Mouse (Mus musculus) cerebellum, adult (tissue): ENCODE measurements around the gene Mrpl27.
"Not testable (repeated sequence)": the region's sequence is repeated elsewhere in the genome, so short reads cannot be mapped to it uniquely, and the experiment has no call there.

ENCODE experiments used
- ATAC-seq: cut with Nextera tagmentation; 2 replicates; pipeline ENCODE4 v1.9.2; 2017; ENCODE audit warnings: mild to moderate bottlenecking, moderate library complexity, mixed read lengths; ENCODE audit not compliant: insufficient number of reproducible peaks, low FRiP score, low TSS enrichment

Gene Mrpl27

DNA sequence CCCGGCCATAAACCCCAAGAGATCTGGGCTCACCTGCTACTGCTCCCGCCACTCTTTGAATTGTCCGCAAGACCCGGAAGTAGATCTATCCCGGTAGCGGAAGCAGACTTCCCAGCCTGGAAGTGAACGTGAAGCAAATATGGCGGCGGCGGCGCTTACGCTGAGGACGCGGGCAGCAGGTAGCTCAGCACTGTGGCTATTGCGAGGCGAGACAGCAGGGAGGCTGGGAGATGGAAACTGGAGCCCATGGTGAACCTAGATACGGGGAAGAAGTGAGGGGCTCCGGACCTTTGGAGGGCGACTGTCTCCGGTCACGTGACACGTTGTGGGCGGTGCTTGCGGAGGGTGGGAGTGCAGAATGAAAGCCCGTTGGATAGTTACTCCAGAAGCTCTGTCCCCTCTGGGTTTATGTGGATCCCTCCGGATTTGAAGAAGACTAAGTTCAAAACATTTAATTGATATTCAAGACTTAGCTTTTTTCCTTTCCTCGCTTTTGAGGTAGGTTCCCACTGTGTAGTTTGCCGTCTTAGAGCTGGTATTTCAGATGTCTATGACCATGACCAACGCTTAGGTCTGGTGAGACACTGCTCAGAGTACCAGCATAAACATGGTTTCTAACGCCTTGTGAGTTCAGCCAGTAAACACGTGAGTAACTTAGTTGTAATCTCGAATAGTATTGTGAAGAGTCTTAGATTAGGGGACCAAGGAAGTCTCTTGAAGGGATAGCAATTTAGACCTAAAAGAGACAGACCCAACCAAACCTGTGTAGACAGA, at the start of gene Mrpl27, which contains the start of gene Eme1:
Gene Mrpl27 (plus strand): TSS at position 105 of the 774 bp plus-strand sequence.
Gene Eme1 (minus strand): TSS at position 302 of the 774 bp plus-strand sequence.
- peak; percentile 86; the same call in 1 of the 2 replicates for ATAC-seq

GRCm38 (mm10) chr11:94610744-94611740, 42.5 kb upstream of the Mrpl27 start:
- no peak for ATAC-seq

- no peak for ATAC-seq
Observed at GRCm38 (mm10) chr11:94614603-94615002, 39.0 kb upstream of the Mrpl27 start.

DNA sequence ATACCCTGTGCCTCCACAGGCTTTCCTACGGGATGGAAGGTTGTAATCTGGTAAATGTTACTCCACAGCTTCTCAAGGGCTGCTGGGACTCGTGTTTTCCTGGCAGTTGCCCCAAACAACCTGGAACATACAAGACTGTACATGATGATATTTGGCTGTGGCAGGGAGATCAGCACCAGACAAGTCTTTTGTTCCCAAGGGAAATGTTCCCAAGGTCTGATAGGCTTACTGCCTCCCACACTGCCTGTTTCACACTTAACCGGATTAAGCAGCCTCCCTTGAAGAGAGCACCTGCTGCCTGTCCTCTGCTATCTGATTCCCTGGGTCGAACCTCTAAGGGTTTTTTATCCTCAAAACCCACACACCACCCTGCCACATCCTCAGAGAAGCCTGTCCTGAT, 38.1 kb upstream of the Mrpl27 start:
- ATAC-seq: no peak

- ATAC-seq: no peak
Observed at GRCm38 (mm10) chr11:94617646-94618045, 35.9 kb upstream of the Mrpl27 start.

GRCm38 (mm10) chr11:94620766-94621457, 32.7 kb upstream of the Mrpl27 start:
- ATAC-seq: no peak

DNA sequence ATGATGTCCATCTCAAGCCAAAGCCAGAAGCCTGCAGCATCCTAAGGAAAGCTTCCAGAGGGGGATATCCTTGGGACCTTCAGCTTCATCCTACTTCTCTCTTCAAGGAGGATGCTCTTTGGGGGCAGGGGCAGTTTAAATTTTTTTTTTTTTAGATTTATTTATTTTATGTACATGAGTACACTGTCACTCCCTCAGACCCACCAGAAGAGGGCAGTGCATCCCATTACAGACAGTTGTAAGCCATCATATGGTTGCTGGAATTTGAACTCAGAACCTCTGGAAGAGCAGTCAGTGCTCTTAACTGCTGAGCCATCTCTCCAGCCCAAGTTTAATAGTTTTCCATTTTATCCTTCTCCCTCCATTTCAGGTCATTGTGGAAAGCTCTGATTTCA, 32.1 kb upstream of the Mrpl27 start:
- ATAC-seq: no peak

GRCm38 (mm10) chr11:94622162-94622561, 31.4 kb upstream of the Mrpl27 start:
- no peak for ATAC-seq

GRCm38 (mm10) chr11:94629199-94629883, 24.2 kb upstream of the Mrpl27 start, which contains the start of gene Lrrc59:
Gene Lrrc59, plus strand, starts transcription at chr11:94629767.
- ATAC-seq: peak; percentile 99

- no peak for ATAC-seq
Observed at GRCm38 (mm10) chr11:94629884-94630198, 23.7 kb upstream of the Mrpl27 start.

DNA sequence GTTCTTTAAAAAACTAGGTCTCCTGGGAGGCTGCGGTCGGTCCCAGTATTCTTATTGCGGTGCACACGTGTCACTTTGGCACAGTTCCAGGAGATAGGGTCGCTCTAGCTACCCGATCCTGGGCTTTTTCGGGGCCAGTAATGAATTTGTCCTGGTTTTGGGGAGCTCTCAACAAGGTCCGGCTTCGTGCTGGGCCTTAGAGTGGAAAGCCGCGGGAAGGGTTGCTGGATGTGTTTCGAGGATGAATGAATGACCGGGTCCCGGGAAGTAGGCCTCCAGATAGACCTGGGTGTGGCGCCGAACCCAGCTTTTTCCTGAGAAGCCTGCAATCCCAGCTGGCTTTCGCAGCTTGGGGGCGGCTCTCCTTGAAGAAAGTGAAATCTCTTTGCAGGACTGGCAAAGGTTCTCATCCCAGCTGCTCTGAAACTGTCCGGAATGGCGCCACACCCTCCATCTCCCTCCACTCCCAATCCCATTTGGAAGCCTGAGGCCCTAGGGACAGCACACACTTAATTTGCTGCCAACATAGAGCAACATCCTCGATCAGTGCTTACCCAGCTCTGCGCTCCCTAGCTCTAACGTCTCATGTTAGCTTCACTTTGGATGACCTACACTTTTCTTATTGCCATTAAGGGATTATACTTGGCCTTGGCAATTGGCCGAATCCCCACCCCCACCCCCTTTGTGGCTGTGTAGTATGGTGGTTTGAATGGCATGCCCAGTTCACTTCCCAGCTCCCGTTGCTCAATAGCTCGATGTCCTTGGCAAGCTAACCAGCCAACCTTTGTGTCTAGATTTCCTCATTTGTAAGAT, 23.2 kb upstream of the Mrpl27 start:
- ATAC-seq: no peak

DNA sequence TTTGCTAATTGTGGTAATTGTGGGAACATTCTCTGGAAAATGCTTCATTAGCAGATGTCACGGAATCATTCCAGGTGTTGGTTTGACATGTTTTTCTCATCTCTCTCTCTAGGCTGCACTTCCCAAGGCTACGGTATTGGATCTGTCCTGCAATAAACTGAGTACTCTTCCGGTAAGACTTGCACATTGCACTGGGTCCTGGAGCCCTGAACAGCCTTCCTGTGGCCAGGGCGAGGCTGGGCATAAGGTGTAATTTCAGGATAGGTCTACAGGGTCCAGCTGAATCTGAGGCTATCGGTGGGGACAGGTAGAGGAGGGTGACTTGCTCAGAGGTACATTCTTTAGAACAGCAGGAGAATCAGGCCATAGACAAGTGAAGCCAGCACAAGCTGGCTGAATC, 21.6 kb upstream of the Mrpl27 start:
- no peak for ATAC-seq

DNA sequence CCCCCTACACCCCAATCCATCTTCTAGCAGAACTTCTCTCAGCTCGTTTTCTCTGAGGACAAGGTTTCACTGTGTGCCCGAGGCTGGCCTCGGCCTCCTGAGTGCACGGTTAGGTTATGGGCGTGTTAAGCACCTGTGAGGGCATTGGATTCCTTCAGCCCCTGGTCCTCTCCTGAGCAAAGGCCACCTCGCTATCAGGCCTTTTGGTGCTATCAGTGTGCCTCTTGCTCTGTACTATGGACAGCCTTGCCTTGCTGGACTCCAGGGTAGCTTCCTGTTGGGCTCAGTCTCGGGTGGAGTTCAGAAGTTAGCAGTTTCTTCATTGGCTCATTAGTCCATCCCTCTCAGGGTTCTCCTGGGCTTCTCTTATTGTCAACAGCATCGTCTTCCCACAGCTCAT, 20.6 kb upstream of the Mrpl27 start:
- ATAC-seq: no peak

DNA sequence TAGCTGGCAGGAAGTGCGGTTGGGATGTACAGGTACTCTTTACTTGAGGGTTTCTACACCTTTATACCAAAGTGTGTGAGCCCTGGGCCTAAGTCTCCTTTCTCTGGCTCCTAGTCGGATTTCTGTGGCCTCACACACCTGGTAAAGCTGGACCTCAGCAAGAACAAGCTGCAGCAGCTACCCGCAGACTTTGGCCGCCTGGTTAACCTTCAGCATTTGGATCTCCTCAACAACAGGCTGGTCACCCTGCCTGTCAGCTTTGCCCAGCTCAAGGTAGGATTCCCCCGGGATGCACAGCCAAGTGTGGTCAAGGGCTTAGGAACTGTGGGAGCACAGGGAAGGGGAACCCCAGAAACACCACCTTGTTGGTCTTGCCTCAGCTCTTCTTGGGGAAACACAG, 19.1 kb upstream of the Mrpl27 start:
- no peak for ATAC-seq

DNA sequence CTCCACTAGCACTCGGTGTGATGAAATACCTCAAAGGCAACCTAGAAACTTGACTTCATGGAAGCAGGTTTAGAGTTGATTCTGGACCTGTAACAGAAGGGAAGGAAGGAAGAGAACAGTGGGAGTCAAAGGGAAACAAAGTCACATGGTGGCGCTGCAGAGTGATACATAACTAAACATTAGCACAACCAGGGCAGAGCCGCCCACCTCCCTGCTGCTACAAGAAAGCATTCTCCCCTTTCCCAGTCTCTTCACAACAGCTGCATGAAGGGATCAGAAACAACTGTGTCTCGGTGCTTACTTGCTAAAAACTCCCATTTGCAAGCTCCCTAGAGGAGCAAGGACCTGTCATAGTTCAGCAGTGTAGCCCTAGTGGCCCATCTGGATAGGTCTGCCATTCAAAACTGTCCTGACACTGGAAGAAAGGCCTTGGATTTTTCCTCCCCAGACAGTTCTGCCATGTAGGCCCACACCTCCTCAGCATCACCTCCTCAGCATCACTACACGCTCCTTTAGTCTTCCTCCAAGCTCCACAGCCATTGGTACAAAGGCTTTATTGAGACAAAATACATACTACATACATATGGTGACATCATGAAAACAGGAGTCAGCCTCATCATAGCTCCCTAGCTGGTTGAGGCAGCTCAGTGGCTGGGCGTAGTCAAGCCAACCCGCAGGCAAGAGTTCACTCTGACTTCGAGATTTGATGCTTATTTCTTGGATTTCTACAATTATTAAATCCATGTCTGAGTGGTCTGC, 8.9 kb upstream of the Mrpl27 start:
- ATAC-seq: no peak

DNA sequence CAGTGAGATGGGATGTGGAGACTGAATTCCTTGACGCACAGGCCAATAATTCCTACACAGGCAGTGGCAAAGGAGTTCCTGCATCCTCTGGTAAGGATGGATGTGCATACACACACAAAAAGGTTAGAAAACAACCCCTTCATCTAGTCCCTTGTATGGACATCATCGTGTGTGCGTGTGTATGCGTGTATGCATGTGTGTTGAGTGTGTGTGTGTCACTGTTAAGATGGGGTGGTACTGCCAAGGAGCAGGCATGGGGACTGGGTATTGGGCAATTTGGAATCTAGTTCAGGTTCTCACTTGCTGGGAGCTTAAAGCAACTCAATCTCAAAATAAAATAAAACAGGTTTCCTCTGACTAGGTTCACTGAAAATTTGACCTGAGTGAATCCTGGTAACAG, 7.1 kb upstream of the Mrpl27 start:
- no peak for ATAC-seq

DNA sequence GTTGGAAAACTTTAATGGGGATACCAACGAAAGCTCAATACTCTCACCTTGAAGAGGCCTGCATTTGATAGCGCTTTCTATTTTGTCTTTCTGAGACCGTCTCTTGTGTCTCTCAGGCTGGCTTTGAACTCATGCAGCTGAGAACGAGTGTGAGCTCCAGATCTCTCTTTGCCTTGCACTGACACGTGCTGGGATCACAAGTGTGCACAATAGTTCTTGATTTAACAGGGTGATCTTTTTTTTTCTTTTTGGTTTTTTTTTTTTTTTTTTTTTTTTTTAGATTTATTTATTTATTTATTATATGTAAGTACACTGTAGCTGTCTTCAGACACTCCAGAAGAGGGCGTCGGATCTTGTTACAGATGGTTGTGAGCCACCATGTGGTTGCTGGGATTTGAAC, 2.3 kb upstream of the Mrpl27 start:
- ATAC-seq: not testable (repeated sequence)

GRCm38 (mm10) chr11:94652973-94653372, 594 bp upstream of the Mrpl27 start:
- no peak for ATAC-seq

- no peak for ATAC-seq
Observed at GRCm38 (mm10) chr11:94661344-94661743, 7.8 kb downstream of the Mrpl27 start.
